Mouse (Mus musculus): ENCODE measurements around the gene Gipr. TPM values are rescaled to one million over a fixed set of nuclear protein-coding genes. Genes with fewer than 3 reads are reported as not detected.

Gipr gene
- polyA plus RNA-seq, 1 experiment from 2014 or later = 2.1 TPM

- H3K4me3 ChIP-seq (ENCODE audit: low read depth, low read length) = no peak overlapping the region; the same call in 1 of the 2 replicates
- peak overlapping the region; percentile 33; the same call in 1 of the 2 replicates for H3K9ac ChIP-seq (ENCODE audit: low read depth, low read length)
- WGBS (ENCODE audit: insufficient replicate concordance) = 29% methylated on average over 4 of the region's 4 CpGs
- ATAC-seq (ENCODE audit: low read depth) = no peak
- H3K4me2 ChIP-seq (ENCODE audit: low read depth, low read length) = peak overlapping the region; percentile 72
- H3K27ac ChIP-seq (ENCODE audit: low read length) = peak overlapping the region; percentile 75; the same call in 1 of the 2 replicates
- peaks cover 3% of the 10 kb centered on the region; the same call in 1 of the 2 replicates for H3K36me3 ChIP-seq (ENCODE audit: control insufficient read depth, insufficient read depth)
- no peaks in the 10 kb centered on the region for H3K9me3 ChIP-seq (replicated peaks; ENCODE audit: control insufficient read depth, low read length)
- peaks cover 11% of the 10 kb centered on the region for H3K4me1 ChIP-seq (ENCODE audit: control insufficient read depth, low read depth, low read length)
- H3K27me3 ChIP-seq (ENCODE audit: control insufficient read depth, insufficient read depth, low read depth, low read length) = no peaks in the 10 kb centered on the region
These were observed 35.3 kb downstream of the Gipr start for GRCm38 (mm10) chr7:19130657-19131056.

DNA sequence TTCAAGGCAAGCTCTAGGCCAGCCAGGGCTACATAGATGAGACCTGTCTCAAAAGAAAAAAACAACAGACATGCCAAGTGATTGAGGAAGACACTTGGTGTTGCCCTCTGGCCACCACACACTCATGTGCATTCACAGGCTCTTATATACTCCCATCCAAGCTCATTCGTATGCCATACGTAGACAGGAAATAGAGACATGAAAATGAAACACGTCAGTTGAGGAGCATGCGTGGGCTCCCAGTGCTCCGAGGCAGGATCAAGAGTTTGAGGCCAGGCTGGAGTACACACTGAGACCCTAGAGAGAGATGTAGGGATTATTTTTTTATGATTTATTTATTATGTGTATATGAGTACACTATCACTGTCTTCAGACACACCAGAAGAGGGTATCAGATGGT lies 36.5 kb downstream of the Gipr start:
- no peak overlapping the region for H3K9ac ChIP-seq (ENCODE audit: low read depth, low read length)
- no peak overlapping the region for H3K4me3 ChIP-seq (ENCODE audit: low read depth, low read length)
- no peaks in the 10 kb centered on the region for H3K9me3 ChIP-seq (replicated peaks; ENCODE audit: control insufficient read depth, low read length)
- no peaks in the 10 kb centered on the region for H3K36me3 ChIP-seq (ENCODE audit: control insufficient read depth, insufficient read depth)
- H3K27ac ChIP-seq (ENCODE audit: low read length) = no peak overlapping the region
- H3K27me3 ChIP-seq (ENCODE audit: control insufficient read depth, insufficient read depth, low read depth, low read length) = no peaks in the 10 kb centered on the region
- no peak overlapping the region for H3K4me2 ChIP-seq (ENCODE audit: low read depth, low read length)
- WGBS (ENCODE audit: insufficient replicate concordance) = 85% methylated on average over 5 of the region's 5 CpGs
- ATAC-seq (ENCODE audit: low read depth) = no peak
- H3K4me1 ChIP-seq (ENCODE audit: control insufficient read depth, low read depth, low read length) = peaks cover 11% of the 10 kb centered on the region

DNA sequence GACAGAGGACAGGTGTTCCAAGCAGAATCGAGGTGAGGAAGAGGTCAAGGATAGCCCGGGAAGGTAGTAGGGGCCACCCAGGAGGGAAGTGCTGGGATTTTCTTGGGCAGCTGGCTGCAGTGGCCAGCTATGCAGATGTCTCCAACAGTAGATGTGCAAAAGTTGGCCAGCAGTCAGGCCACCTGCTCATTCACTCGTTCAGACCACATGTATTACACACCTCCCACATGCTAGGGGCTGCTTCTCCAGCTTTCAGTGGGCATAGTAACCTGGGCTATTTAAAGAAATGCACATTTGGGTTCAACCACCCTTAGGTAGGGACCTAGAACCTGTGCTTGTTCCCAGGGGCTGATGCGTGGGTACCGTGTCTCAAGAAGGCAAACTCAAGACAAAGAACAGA lies 38.2 kb downstream of the Gipr start:
- Histone ChIP-seq H3K27ac (ENCODE audit: low read length) (no peak overlapping the region), H3K9ac (ENCODE audit: low read depth, low read length) (no peak overlapping the region), H3K4me1 (ENCODE audit: control insufficient read depth, low read depth, low read length) (peaks cover 11% of the 10 kb centered on the region), H3K4me3 (ENCODE audit: low read depth, low read length) (no peak overlapping the region), H3K27me3 (ENCODE audit: control insufficient read depth, insufficient read depth, low read depth, low read length) (no peaks in the 10 kb centered on the region), H3K4me2 (ENCODE audit: low read depth, low read length) (no peak overlapping the region), H3K9me3 (replicated peaks; ENCODE audit: control insufficient read depth, low read length) (no peaks in the 10 kb centered on the region), H3K36me3 (ENCODE audit: control insufficient read depth, insufficient read depth) (no peaks in the 10 kb centered on the region)
- no peak for ATAC-seq (ENCODE audit: low read depth)
- WGBS (ENCODE audit: insufficient replicate concordance) = 75% methylated on average over 5 of the region's 5 CpGs

- H3K27ac ChIP-seq (ENCODE audit: low read length) = no peak overlapping the region
- no peaks in the 10 kb centered on the region for H3K36me3 ChIP-seq (ENCODE audit: control insufficient read depth, insufficient read depth)
- peaks cover 9% of the 10 kb centered on the region for H3K4me1 ChIP-seq (ENCODE audit: control insufficient read depth, low read depth, low read length)
- 85% methylated on average over 6 of the region's 6 CpGs for WGBS (ENCODE audit: insufficient replicate concordance)
- H3K4me3 ChIP-seq (ENCODE audit: low read depth, low read length) = no peak overlapping the region
- H3K27me3 ChIP-seq (ENCODE audit: control insufficient read depth, insufficient read depth, low read depth, low read length) = no peaks in the 10 kb centered on the region
- no peaks in the 10 kb centered on the region for H3K9me3 ChIP-seq (replicated peaks; ENCODE audit: control insufficient read depth, low read length)
- no peak overlapping the region for H3K9ac ChIP-seq (ENCODE audit: low read depth, low read length)
- no peak for ATAC-seq (ENCODE audit: low read depth)
- H3K4me2 ChIP-seq (ENCODE audit: low read depth, low read length) = no peak overlapping the region
These were observed 41.2 kb downstream of the Gipr start for GRCm38 (mm10) chr7:19124713-19125112.

DNA sequence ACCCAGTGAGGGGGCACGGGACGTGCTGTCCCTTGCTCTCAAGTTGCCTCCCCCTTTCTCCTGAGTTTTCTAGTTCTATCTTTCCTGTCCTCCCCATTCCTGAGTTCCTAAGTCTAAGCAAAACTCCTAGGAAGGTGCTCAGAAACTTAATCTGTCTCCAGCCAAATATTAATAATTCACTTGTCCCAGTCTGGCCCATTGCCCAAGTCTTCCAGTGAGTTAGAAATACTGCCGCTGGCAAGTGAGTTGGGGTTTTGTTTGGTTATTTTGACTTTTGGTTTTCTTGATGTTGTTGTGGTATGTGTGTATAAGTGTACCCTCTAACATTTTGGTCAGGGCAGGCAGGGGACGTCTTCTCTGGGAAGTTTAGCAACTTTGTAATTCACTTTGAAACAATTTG lies 44.2 kb downstream of the Gipr start:
- Histone ChIP-seq H3K4me3 (ENCODE audit: low read depth, low read length) (no peak overlapping the region), H3K4me1 (ENCODE audit: control insufficient read depth, low read depth, low read length) (peaks cover 16% of the 10 kb centered on the region), H3K9me3 (replicated peaks; ENCODE audit: control insufficient read depth, low read length) (peaks cover 3% of the 10 kb centered on the region), H3K36me3 (ENCODE audit: control insufficient read depth, insufficient read depth) (no peaks in the 10 kb centered on the region), H3K9ac (ENCODE audit: low read depth, low read length) (no peak overlapping the region), H3K4me2 (ENCODE audit: low read depth, low read length) (no peak overlapping the region), H3K27me3 (ENCODE audit: control insufficient read depth, insufficient read depth, low read depth, low read length) (peaks cover 5% of the 10 kb centered on the region; the same call in 1 of the 2 replicates), H3K27ac (ENCODE audit: low read length) (no peak overlapping the region)
- WGBS (ENCODE audit: insufficient replicate concordance) = 69% methylated on average over 4 of the region's 4 CpGs
- ATAC-seq (ENCODE audit: low read depth) = no peak

- 1% methylated on average over 34 of the region's 34 CpGs for WGBS (ENCODE audit: insufficient replicate concordance)
- H3K4me3 ChIP-seq (ENCODE audit: low read depth, low read length) = peak within 1 kb of the TSS; percentile 96
- no peaks in the 10 kb centered on the region for H3K36me3 ChIP-seq (ENCODE audit: control insufficient read depth, insufficient read depth)
- H3K27ac ChIP-seq (ENCODE audit: low read length) = peak within 1 kb of the TSS; percentile 48
- peaks cover 16% of the 10 kb centered on the region for H3K4me1 ChIP-seq (ENCODE audit: control insufficient read depth, low read depth, low read length)
- peak within 1 kb of the TSS; percentile 94 for H3K4me2 ChIP-seq (ENCODE audit: low read depth, low read length)
- peaks cover 3% of the 10 kb centered on the region for H3K9me3 ChIP-seq (replicated peaks; ENCODE audit: control insufficient read depth, low read length)
- H3K9ac ChIP-seq (ENCODE audit: low read depth, low read length) = peak within 1 kb of the TSS; percentile 86
- peak; percentile 98 for ATAC-seq (ENCODE audit: low read depth)
- peaks cover 5% of the 10 kb centered on the region; the same call in 1 of the 2 replicates for H3K27me3 ChIP-seq (ENCODE audit: control insufficient read depth, insufficient read depth, low read depth, low read length)
These were observed 46.1 kb downstream of the Gipr start, which contains the start of gene Fbxo46 for GRCm38 (mm10) chr7:19119631-19120429. Gene Fbxo46, plus strand, starts transcription at chr7:19119859.

- no peaks in the 10 kb centered on the region for H3K36me3 ChIP-seq (ENCODE audit: control insufficient read depth, insufficient read depth)
- H3K4me3 ChIP-seq (ENCODE audit: low read depth, low read length) = peak overlapping the region; percentile 96; the same call in 1 of the 2 replicates
- 81% methylated on average over 8 of the region's 8 CpGs for WGBS (ENCODE audit: insufficient replicate concordance)
- H3K9ac ChIP-seq (ENCODE audit: low read depth, low read length) = no peak overlapping the region; the same call in 1 of the 2 replicates
- H3K27me3 ChIP-seq (ENCODE audit: control insufficient read depth, insufficient read depth, low read depth, low read length) = peaks cover 5% of the 10 kb centered on the region; the same call in 1 of the 2 replicates
- no peak for ATAC-seq (ENCODE audit: low read depth)
- H3K4me1 ChIP-seq (ENCODE audit: control insufficient read depth, low read depth, low read length) = peaks cover 16% of the 10 kb centered on the region
- peak overlapping the region; percentile 26; the same call in 1 of the 2 replicates for H3K4me2 ChIP-seq (ENCODE audit: low read depth, low read length)
- no peak overlapping the region for H3K27ac ChIP-seq (ENCODE audit: low read length)
- peaks cover 3% of the 10 kb centered on the region for H3K9me3 ChIP-seq (replicated peaks; ENCODE audit: control insufficient read depth, low read length)
These were observed 46.8 kb downstream of the Gipr start for GRCm38 (mm10) chr7:19119083-19119482.

DNA sequence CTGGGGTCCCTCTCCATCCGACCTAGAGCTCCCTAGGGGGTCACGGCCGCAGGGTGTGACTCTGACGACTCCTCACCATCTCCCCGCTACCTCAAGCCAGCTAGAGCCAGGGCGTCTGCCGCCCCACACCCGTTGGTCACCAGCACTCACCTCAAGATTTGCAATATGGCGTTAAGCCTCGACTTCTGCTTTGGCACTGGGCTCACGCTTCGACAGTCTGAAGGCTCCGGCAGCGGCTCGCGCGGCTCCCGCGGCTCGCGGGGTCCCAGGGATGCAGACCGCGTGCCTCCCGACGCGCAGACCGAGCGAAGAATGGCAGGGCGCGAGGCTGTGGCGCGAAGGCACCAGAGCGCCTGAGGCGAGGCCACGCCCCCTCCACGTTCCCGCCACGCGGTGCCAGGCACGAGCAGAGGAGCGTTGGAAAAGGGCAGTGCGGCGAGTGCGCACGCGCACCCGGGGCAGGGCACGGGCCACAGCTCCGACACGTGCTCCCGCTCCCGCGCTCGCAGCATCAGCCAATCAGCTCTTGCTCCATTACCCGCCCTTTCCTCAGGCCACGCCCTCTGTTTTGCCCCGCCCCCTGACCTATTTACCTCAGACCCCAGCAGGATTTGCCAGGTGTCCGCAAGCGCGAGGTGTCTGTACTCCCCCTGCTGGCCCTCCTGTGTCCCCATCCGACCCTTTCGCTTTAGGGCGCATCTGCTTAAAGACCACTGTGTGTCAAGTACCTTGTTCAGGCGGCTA lies 47.7 kb downstream of the Gipr start, which contains the start of gene Gm4969:
TSS of gene Gm4969 (minus strand) at position 341 of the 744 bp plus-strand sequence.
- Histone ChIP-seq H3K27ac (ENCODE audit: low read length) (no peak within 1 kb of the TSS), H3K9ac (ENCODE audit: low read depth, low read length) (no peak within 1 kb of the TSS; the same call in 1 of the 2 replicates), H3K4me3 (ENCODE audit: low read depth, low read length) (peak within 1 kb of the TSS; percentile 31), H3K36me3 (ENCODE audit: control insufficient read depth, insufficient read depth) (no peaks in the 10 kb centered on the region), H3K27me3 (ENCODE audit: control insufficient read depth, insufficient read depth, low read depth, low read length) (peaks cover 5% of the 10 kb centered on the region; the same call in 1 of the 2 replicates), H3K4me1 (ENCODE audit: control insufficient read depth, low read depth, low read length) (peaks cover 16% of the 10 kb centered on the region), H3K4me2 (ENCODE audit: low read depth, low read length) (peak within 1 kb of the TSS; percentile 43), H3K9me3 (replicated peaks; ENCODE audit: control insufficient read depth, low read length) (peaks cover 3% of the 10 kb centered on the region)
- ATAC-seq (ENCODE audit: low read depth) = peak; percentile 7; the same call in 1 of the 2 replicates
- WGBS (ENCODE audit: insufficient replicate concordance) = 29% methylated on average over 62 of the region's 64 CpGs
